Mouse (Mus musculus) liver, embryonic 14.5 days (tissue): ENCODE data around the gene Mast3. TPM values are rescaled to one million over a fixed set of nuclear protein-coding genes. Genes with fewer than 3 reads are reported as not detected.

Experiments
- ATAC-seq: fragments of 200-750 bp; cut with Nextera tagmentation; 2 replicates; pipeline ENCODE4 v1.8.0; 2017; ENCODE audit warnings: moderate number of reproducible peaks, mild to moderate bottlenecking, moderate library complexity; ENCODE audit not compliant: insufficient read depth
- DNase-seq, 3 experiments: peaks; one replicate each; pipeline ENCODE4 v3.0.0-alpha.2; 2012 to 2013; ENCODE audit warnings: low read depth in 3 of 3, low spot score in 3 of 3
- H3K27ac ChIP-seq: fragments of 300-500 bp; sonication (generic); 2 replicates; pipeline ENCODE4 v1.5.1; 2014; ENCODE audit warnings: moderate library complexity, mild to moderate bottlenecking, control low read depth, inconsistent platforms
- H3K27me3 ChIP-seq: fragments of 300-500 bp; sonication (generic); 2 replicates; pipeline ENCODE4 v1.6.1; 2014; ENCODE audit warnings: mild to moderate bottlenecking, low read length, moderate library complexity; ENCODE audit not compliant: control insufficient read depth, insufficient read depth
- H3K36me3 ChIP-seq: fragments of 300-500 bp; sonication (generic); replicated peaks from 2 replicates; pipeline ENCODE4 v1.6.1; 2014; ENCODE audit warnings: low read depth; ENCODE audit not compliant: control insufficient read depth, insufficient read depth
- H3K4me1 ChIP-seq, 2 experiments: fragments of 200-500 bp in 1 of 2; fragments of 300-500 bp in 1 of 2; sonication (generic) in 1 of 2; replicated peaks; 2 replicates each; pipeline ENCODE4 v1.6.1; 2012 to 2014; ENCODE audit warnings: antibody characterized with exemption in 1 of 2, inconsistent platforms in 1 of 2, low read length in 1 of 2; ENCODE audit not compliant: control insufficient read depth in 2 of 2, insufficient read depth in 2 of 2
- H3K4me2 ChIP-seq: fragments of 300-500 bp; sonication (generic); 2 replicates; pipeline ENCODE4 v1.6.1; 2014; ENCODE audit warnings: low read depth, mild to moderate bottlenecking, control low read depth, moderate library complexity
- H3K4me3 ChIP-seq, 2 experiments: fragments of 200-500 bp in 1 of 2; fragments of 300-500 bp in 1 of 2; sonication (generic) in 1 of 2; 2 replicates each; pipeline ENCODE4 v1.5.1; 2012 to 2014; ENCODE audit warnings: low read depth in 2 of 2, low read length in 2 of 2, mild to moderate bottlenecking in 2 of 2, control low read depth in 1 of 2, inconsistent platforms in 1 of 2, moderate library complexity in 1 of 2; ENCODE audit not compliant: insufficient read depth in 1 of 2
- H3K9ac ChIP-seq: fragments of 300-500 bp; sonication (generic); replicated peaks from 2 replicates; pipeline ENCODE4 v1.6.1; 2014; ENCODE audit warnings: mild to moderate bottlenecking, control low read depth, moderate library complexity
- H3K9me3 ChIP-seq: fragments of 300-500 bp; sonication (generic); 2 replicates; pipeline ENCODE4 v1.6.1; 2016; ENCODE audit warnings: low read length, mixed read lengths; ENCODE audit not compliant: control insufficient read depth
- CTCF ChIP-seq: IDR thresholded peaks from 2 replicates; pipeline ENCODE4 v1.5.1; 2016; ENCODE audit warnings: antibody characterized with exemption, low read depth, control low read depth
- EP300 ChIP-seq: IDR thresholded peaks from 2 replicates; pipeline ENCODE4 v1.6.1; 2016; ENCODE audit warnings: antibody characterized with exemption, low read depth
- WGBS: fragments of 180-500 bp; shearing (Covaris S2); extraction: QIAGEN DNeasy Blood & Tissue Kit; methylation state at CpG from one replicate; pipeline ENCODE4 v1.1.7; 2014; ENCODE audit not compliant: insufficient replicate concordance; 5-methylcytosine and 5-hydroxymethylcytosine counted together
- polyA plus RNA-seq, 2 experiments: library from polyadenylated mRNA; depleted of rRNA in 1 of 2; stranded (reverse) in 1 of 2; unstranded in 1 of 2; fragments of >200 nt; fragmentation: Nextera tagmentation in 1 of 2; extraction: Ambion mirVana in 1 of 2; gene quantifications; 2 replicates each; pipeline versions ENCODE4 v1.2.1 to v1.2.3; 2012 to 2014

The Mast3 gene
- polyA plus RNA-seq, 2 experiments: 5.4 to 11.1 TPM

DNA sequence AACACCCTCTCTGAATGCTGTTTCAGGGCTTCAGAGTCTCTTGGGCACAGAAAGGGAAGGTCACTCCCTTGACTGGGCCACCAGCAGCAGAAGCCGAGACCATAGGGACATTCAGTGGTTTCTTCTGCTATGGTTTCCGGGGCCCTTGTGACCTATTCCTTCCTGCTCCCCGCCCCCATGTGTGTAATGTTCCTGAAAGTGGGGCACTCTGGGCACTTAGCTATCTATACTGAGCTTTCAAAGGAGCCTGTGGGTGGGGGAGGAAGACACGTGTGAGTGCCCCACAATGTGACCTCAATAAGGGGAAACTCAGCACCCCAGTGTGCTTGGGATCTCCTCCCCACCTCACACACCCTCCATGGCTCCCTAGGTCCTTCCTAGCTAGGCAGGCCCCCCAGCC, 1.7 kb upstream of the Mast3 start:
- H3K27me3 ChIP-seq: no peaks in the 10 kb centered on the region
- H3K36me3 ChIP-seq: no peaks in the 10 kb centered on the region
- H3K4me2 ChIP-seq: peak overlapping the region; percentile 20; the same call in 1 of the 2 replicates
- H3K9ac ChIP-seq: no peak overlapping the region; the same call in 1 of the 2 replicates
- TF ChIP-seq EP300 (no peak), CTCF (no peak)
- no peak for ATAC-seq
- WGBS: 20% methylated on average over 4 of the region's 4 CpGs
- peak overlapping the region; percentile 20; the same call in 1 of the 2 replicates for H3K27ac ChIP-seq
- H3K9me3 ChIP-seq: no peaks in the 10 kb centered on the region
- H3K4me3 ChIP-seq: no peak overlapping the region
- H3K4me1 ChIP-seq: peaks cover 23 to 34% of the 10 kb centered on the region in 2 experiments
- DNase-seq: no peak

DNA sequence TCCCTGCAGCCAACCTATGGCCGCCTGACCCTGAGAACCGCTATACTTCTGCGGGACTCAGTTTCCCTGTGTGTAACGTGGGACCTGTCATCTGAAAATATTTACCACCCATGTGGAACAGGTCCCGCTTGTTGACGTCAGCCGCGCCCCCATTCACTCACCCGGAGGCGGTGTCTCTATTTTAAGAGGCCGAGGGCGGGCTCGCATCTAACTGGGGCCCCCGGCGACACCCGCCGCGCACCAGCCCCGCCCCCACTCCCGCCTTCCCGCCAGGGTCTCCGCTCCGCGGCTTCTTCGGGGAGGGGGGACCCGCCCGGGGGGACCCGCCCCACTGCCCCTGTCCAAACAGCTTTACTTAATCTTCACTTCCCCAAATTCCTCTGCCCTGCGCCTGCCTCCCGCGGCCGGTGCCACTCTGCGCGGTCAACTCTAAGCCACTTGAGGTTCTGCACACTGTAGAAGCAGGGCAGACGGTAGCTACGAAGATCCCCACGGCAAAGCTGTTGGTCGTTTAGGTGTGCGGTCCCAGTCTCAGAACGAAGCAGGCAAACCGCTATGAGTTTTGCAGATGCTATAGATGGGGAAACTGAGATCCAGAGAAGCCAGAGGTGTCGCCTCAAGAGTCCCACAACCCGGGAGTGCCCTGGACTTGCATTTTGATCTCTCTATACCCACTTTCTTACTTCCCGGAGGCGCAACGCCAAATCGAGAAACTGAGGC, 933 bp downstream of the Mast3 start:
- no peaks in the 10 kb centered on the region for H3K9me3 ChIP-seq
- ATAC-seq (peak; percentile 50), DNase-seq (peak in 1 of 3 experiments; percentile 36)
- peak overlapping the region; percentile 37 for H3K27ac ChIP-seq
- peak overlapping the region; percentile 55 to 68 for H3K4me3 ChIP-seq
- WGBS: under 1% methylated on average over 46 of the region's 47 CpGs
- H3K36me3 ChIP-seq: no peaks in the 10 kb centered on the region
- H3K4me2 ChIP-seq: peak overlapping the region; percentile 96
- peaks cover 23 to 34% of the 10 kb centered on the region in 2 experiments for H3K4me1 ChIP-seq
- TF ChIP-seq CTCF: no peak
- no peak for TF ChIP-seq EP300
- H3K9ac ChIP-seq: peak overlapping the region; percentile 59
- H3K27me3 ChIP-seq: peaks cover 17% of the 10 kb centered on the region

DNA sequence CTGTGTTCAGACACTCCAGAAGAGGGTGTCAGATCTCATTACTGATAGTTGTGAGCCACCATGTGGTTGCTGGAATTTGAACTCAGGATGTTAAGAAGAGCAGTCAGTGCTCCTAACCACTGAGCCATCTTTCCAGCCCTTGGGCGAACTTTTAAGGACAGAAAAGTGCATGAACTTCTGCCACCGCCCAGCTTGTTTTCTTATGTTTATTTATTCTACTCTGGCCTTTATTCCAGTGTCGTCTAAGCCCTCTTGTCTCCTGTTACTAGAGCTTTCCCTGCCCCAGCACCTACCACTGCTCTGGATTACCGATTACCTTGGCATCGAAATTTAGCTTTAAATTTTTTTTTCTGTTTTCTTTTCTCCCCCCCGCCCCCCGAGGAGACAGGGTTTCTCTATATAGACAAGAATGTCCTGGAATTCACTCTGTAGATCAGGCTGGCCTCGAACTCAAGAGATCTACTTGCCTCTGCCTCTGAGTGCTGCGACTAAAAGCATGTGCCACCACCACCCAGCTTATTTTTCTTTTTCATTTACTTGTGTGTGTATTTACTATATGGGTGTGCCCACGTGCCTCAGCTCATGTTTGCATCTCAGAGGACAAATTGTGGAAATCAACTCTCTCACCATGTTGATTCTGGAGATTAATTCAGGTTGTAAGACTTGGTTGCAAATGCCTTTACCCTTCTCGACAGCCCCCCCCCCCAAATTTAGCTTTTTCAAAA, 1.9 kb downstream of the Mast3 start:
- Histone ChIP-seq H3K4me1 (peaks cover 23 to 34% of the 10 kb centered on the region in 2 experiments), H3K36me3 (no peaks in the 10 kb centered on the region), H3K27ac (no peak overlapping the region), H3K4me2 (peak overlapping the region; percentile 96), H3K4me3 (peak overlapping the region in 1 of 2 experiments; percentile 55; a peak in 2 of 4 replicates), H3K27me3 (peaks cover 27% of the 10 kb centered on the region), H3K9ac (peak overlapping the region; percentile 59; the same call in 1 of the 2 replicates), H3K9me3 (no peaks in the 10 kb centered on the region)
- no peak for TF ChIP-seq CTCF
- TF ChIP-seq EP300: no peak
- 64% methylated on average over 11 of the region's 11 CpGs for WGBS
- no peak for DNase-seq
- ATAC-seq: no peak

DNA sequence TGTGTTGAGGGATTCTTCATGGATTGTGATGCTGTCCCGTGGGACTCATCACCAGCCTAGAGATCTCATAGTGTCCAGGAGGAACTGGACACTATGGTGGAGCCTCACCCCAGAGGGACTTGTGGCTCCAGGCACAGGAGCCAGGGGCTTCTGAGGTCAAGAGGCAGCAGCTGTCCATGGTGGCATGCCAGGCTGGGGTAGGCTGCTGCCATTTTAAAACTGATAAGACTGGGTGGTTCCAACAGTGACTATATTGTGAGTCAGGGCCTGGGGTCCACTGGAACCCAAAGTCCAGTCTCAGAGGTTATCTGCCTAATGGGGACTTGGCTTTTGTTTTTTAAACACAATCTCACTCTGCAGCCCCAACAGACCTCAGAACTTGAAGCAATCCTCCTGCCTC, 3.0 kb downstream of the Mast3 start:
- Histone ChIP-seq H3K27ac (no peak overlapping the region), H3K4me2 (no peak overlapping the region), H3K27me3 (peaks cover 34% of the 10 kb centered on the region), H3K4me1 (peaks cover 24 to 27% of the 10 kb centered on the region in 2 experiments), H3K9me3 (no peaks in the 10 kb centered on the region), H3K36me3 (no peaks in the 10 kb centered on the region), H3K9ac (no peak overlapping the region), H3K4me3 (no peak overlapping the region)
- no peak for TF ChIP-seq EP300
- TF ChIP-seq CTCF: no peak
- 74% methylated on average over 1 of the region's 1 CpGs for WGBS
- DNase-seq (no peak), ATAC-seq (no peak)

DNA sequence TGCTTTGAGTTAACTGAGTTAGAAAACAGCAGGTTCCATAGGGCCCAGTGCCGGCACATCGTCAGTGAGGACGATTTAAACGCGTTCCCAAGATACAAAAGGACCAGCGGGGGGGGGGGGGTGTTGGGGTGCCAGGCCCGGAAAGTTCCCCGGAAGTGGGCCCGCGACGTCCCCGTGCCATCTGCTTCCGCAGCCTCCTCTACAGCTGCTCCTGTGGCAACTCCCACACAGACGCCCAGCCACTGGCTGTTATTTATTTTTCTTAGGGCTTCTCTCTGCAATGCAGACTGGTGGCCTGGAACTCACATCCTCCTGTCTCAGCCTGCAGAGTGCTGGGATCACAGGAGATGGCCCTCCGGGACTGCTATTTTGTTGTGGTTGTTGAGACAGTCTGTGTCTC, 3.7 kb downstream of the Mast3 start:
- ATAC-seq: no peak
- WGBS: 28% methylated on average over 15 of the region's 15 CpGs
- H3K4me2 ChIP-seq: no peak overlapping the region
- no peak for TF ChIP-seq EP300
- no peak for TF ChIP-seq CTCF
- H3K27ac ChIP-seq: no peak overlapping the region
- no peaks in the 10 kb centered on the region for H3K36me3 ChIP-seq
- H3K4me1 ChIP-seq: peaks cover 22 to 24% of the 10 kb centered on the region in 2 experiments
- no peaks in the 10 kb centered on the region for H3K9me3 ChIP-seq
- no peak overlapping the region for H3K4me3 ChIP-seq
- H3K9ac ChIP-seq: no peak overlapping the region
- H3K27me3 ChIP-seq: peaks cover 34% of the 10 kb centered on the region
- DNase-seq: no peak
